Mouse (Mus musculus) urinary bladder, postnatal 14 days (tissue): ENCODE measurements around the gene Rarg.
A peak's percentile ranks its signal among the peaks of the same experiment; 100 is the strongest.

Experiments
- DNase-seq: peaks from one replicate; pipeline ENCODE4 v3.0.0; 2021; ENCODE audit warnings: low spot score

Gene Rarg

GRCm38 (mm10) chr15:102257202-102258075 lies at the start of gene Rarg:
Rarg (minus strand) TSS chr15:102257517.
- peak; percentile 75 for DNase-seq

- no peak for DNase-seq
Measured at GRCm38 (mm10) chr15:102302542-102302941, 45.2 kb upstream of the Rarg start.

GRCm38 (mm10) chr15:102296368-102297006 lies 39.2 kb upstream of the Rarg start:
- no peak for DNase-seq

- peak; percentile 94 for DNase-seq
Measured at GRCm38 (mm10) chr15:102295633-102296367, 38.5 kb upstream of the Rarg start, which contains the start of gene Espl1. Espl1 (plus strand) TSS chr15:102296266.

GRCm38 (mm10) chr15:102287395-102287794 lies 30.1 kb upstream of the Rarg start:
- peak; percentile 41 for DNase-seq

GRCm38 (mm10) chr15:102283648-102284047 lies 26.3 kb upstream of the Rarg start:
- DNase-seq = no peak

- peak; percentile 73 for DNase-seq
Measured at GRCm38 (mm10) chr15:102282463-102283292, 25.4 kb upstream of the Rarg start.

GRCm38 (mm10) chr15:102280623-102281022 lies 23.3 kb upstream of the Rarg start:
- DNase-seq = no peak

- DNase-seq = peak; percentile 34
Measured at GRCm38 (mm10) chr15:102279783-102280520, 22.6 kb upstream of the Rarg start.

- DNase-seq = peak; percentile 87
Measured at GRCm38 (mm10) chr15:102279092-102279782, 21.9 kb upstream of the Rarg start, which contains the start of gene Mfsd5. Mfsd5 (plus strand) TSS chr15:102279454.

- DNase-seq = no peak
Measured at GRCm38 (mm10) chr15:102278726-102279091, 21.4 kb upstream of the Rarg start.

- DNase-seq = no peak
Measured at GRCm38 (mm10) chr15:102273982-102274716, 16.8 kb upstream of the Rarg start.

- no peak for DNase-seq
Measured at GRCm38 (mm10) chr15:102271441-102271840, 14.1 kb upstream of the Rarg start.

- DNase-seq = no peak
Measured at GRCm38 (mm10) chr15:102270274-102270960, 13.1 kb upstream of the Rarg start, which contains the start of gene Gm9918. Gm9918 (plus strand) TSS chr15:102270563.

GRCm38 (mm10) chr15:102265548-102265947 lies 8.2 kb upstream of the Rarg start:
- DNase-seq = no peak

GRCm38 (mm10) chr15:102263037-102263436 lies 5.7 kb upstream of the Rarg start:
- DNase-seq = no peak

- DNase-seq = peak; percentile 53
Measured at GRCm38 (mm10) chr15:102262582-102262981, 5.3 kb upstream of the Rarg start.

- DNase-seq = no peak
Measured at GRCm38 (mm10) chr15:102258581-102259253, 1.4 kb upstream of the Rarg start.
